Mouse (Mus musculus) c-Kit-negative CD71-positive TER-119-positive erythroid progenitor cells, embryonic 14.5 days (primary cell): Measurements from ENCODE around the gene Slc24a3.

ENCODE experiments used
- DNase-seq: peaks from one replicate; pipeline ENCODE4 v3.0.0-alpha.2; 2013; ENCODE audit warnings: low read depth, low spot score

Slc24a3 gene

DNA sequence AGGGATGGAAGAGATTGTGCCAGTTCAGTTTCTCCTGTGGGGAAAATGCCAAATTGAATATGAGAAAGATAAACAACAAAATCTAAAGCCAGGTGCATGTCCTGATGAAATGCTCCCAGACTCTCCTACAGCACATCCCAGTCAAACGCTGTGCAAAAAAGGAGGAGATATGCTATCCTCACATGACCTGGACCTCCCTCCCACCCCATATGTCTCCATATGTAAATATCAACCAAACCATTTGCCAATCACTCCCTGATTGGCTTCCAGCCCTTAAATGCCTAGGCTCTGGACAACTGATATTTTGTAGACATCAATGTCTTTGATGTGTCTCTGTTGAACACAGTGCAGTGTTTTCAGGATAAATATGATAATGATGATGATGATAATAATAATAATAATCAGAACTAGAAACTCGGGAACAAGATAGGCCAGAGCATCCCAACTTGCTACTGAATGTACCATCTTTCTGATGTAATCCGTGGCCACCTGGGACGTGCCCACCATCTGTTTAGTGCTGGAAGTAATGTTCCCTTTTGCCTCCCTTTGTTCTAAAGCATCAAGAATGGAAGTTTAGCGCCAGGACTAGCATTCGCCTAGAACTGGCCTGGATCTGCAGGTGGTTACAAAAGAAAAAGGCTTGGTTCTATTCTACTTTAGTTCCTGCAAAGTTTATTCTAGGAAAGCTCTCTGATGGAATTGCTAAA, 190.8 kb downstream of the Slc24a3 start:
- DNase-seq = no peak

DNA sequence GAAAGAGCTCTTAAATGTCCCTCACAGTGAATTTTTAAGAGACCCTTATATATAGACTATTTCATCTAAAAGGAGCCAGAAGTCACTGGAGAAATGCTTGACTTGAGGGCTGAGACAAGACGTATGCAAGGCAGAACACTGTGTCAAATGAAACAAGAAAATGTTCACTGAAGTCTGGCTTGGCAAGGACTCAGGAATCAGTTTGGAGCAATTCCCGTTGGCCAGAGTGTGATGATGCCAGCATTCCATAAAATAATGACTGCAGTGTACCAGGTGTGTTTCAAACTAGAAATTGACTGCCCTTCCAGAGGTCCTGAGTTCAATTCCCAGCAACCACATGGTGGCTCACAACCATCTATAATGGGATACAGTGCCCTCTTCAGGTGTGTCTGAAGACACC, 196.1 kb downstream of the Slc24a3 start:
- no peak for DNase-seq

DNA sequence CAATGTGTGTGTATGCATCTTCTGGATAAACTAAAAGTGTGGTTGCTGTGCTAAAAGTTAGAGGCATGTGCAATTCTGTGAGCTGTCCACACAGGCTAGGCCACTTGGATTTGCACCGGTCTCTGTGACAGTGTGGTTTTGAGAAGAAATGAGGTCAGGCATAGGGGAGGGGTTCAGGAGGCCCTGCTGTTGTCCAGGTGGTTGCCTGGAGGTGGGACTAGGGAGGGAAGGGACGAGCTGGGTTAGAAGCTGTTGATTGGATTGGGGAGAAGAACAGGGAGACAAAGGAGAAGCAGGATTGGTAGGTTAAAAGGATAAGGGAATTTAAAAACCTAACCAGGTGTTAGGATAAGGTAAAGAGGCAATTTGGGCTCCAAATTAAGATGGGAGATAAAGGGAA, 201.1 kb downstream of the Slc24a3 start:
- DNase-seq = no peak

DNA sequence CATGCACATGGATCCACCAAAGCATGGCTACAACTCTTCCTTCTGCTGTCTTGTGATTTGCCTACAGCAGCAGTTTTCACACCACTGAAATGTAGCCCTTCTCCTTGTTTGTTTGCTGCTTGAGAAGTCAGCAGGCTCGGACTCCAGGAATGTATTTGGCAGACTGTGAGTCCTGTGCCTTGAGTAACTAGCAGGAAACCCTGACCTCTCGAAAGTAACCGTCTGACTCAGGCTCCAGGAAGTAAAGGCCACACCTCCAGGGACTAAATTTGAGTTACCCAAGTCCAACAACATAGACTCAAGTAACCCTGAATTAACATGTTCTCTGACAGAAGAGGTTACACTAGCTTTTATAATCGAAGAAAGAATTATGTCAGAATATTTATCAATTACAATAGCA, 203.2 kb downstream of the Slc24a3 start:
- DNase-seq = no peak

DNA sequence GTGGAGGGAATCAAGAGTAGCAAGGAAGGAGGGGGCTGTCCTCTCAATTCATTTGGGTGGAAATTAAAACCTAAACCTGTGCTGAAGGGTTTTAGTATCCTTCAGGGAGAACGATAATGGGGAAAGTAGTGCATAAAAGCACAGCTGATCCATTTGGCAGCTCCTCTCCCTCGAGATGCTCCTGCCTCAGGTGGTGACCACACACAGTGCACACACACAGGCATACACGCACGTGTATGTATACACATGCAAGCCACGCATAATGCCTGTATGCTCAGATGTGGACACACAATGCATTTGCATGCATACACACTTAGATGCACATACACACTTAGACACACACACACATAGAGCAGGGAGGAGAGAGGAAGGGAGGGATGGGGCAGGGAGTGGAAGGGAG, 206.2 kb downstream of the Slc24a3 start:
- no peak for DNase-seq

DNA sequence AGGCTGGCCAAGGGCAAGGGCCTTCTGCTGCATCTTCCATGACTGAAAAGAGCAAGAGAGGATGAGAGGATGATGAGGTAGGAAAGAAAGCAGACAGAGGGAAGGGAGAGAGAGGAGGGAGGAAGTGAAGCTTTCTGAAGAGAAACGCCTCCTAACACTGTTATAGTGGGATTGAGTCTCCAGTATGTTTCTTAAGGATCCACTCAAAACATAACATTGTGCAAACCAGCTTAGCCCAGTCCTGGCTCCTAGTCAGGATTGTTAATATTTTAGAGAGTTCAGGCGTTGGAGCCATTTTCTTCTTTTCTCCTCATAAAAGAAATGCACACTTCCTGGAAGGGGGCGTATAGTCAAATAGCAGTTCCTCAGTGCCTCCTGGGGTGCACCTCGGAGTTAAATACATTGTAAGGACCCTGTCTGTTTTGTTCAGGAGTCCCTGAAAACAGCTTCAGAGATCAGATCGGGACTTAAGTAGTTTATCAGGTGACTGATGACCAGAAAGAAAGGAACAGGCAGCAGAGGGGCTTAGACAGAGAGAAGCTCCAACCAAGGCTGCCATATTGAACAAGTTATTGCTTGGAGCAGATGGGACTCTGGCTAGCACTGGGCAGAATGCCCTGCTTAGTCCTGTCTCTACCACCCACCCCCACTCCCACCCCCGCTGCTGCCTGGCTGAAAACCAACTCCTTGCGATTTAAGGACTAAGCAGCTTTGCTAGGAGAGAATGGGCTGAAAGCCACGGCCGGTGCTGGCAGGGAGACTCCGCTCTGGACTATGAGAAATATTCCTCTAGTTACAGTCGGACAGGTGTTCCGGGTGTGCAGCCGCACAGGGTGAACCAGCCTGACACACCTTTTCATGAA, 215.6 kb downstream of the Slc24a3 start:
- no peak for DNase-seq

DNA sequence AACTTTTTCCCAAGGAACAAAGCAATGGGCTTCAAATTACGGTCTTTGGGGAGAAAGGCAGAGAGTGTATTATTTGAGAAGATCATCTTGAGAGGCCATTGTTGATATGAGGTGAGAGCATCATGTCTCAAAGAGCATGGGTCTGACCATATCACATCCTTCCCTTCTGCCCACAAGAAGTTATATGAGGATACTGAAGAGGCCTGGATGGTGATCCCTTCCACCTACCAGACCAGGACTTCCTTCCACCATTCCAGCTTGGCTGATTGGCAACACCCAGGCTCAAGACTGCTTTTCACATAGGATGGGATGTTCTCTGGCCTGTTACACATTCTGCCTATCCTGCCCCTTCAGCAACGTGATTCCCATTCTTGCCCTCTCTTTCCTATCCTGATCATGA, 216.7 kb downstream of the Slc24a3 start:
- DNase-seq = no peak

DNA sequence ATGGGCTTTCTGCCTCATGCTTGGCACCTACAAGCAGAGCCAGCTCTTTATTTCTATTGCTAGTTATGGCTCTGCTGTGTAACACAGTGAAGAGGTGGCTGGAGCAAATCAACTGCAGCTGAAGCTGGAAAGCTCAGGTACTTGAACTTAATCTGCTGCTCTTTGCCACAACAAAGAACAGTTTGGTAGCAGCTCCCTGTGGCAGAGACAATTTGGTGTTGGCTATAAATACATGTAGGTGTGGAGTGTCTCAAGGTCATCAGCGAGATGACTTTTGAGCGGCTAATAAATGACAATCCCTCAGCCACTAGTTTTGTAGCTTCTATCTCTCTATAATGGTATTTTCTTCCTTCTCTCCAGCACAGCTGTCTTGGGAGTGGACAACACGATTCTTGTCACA, 217.7 kb downstream of the Slc24a3 start:
- no peak for DNase-seq

DNA sequence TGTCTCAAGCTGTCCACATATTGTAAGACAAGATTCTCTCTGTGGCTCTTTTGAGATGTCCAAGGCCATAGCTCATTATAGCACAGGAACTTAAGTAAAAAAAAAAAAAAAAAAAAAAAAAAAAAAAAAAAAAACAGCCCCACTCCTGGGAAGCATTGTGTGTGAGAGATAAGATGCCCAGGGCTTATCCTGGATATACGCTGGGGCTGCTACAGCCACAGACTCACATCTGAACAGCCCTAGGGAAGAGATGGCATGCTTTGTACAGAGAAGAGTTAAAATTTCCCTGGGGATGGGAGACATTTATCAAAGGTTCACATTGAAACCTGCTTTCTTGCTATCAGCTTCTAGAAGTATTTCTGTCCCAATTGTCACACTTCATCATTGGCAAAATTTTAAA, 218.2 kb downstream of the Slc24a3 start:
- DNase-seq = no peak

DNA sequence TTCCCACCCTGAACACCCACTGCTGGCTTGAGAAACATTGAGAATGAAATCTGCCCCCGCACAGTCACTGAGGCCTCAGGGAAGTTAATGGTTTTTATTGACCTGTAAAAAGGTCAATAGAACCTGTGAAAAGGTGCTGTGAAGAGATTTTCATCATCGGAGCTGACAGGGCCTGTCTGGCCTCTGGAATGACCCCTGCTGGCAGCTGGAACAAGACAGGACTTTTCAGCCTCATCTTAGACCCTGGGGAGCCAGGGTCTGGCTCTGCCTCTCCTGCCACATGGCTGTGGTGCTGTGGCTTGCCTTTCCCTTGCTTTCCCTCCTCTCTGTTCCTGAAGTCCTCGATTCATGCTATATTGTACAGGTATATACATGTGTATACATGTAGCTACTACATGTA, 228.2 kb downstream of the Slc24a3 start:
- no peak for DNase-seq

DNA sequence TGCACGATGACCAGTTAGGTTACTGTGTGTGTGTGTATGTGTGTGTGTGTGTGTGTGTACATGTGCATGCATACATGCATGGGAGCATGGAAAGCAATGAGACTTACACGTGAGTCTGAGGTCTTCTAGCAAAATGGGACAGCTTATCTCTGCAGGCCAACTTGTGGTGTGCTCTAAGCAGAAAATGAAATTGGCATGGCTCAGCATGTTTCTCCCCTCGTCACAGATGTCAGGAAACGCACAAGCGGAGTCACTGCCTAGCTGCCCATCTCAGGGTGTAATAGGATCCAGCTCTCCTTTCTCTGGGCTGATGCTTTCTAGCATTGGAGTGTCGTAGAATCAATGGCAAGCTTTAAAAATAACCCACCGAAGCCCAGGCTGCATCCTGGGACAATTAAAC, 229.0 kb downstream of the Slc24a3 start:
- DNase-seq = no peak

DNA sequence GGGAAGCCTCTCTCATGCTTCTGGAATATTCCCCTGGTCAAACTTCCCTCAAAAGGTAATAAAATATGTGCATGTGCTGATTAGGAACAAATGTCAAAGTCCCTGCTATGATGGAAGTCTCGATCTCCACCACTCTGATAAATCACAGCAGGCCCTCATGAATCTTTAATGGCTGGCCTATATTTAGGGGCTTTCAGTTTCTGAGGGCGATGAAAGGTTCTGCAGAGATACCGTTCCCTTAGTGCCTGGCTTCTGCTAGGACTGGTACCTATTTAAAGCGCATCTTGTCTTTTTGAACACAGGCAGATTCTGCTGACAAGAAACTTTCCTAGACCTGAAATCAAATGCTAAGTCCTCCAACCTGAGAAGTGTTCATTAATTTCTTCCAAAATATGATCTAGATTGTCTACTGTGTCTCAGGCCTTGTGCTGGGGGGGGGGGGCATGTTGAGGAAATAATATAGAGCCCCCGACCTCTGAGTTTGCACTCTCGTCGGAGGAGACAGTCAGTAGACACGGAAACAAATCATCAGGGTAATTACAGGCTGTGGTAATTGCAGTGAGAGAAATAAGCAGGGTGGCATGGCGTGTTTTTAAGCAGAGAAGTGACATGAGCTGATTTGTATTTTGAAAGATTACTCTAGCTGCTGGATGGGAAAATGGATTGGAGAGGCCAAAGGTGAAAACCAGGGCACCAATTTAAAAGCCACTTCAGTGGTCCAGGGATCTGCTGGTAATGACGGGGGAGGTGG, 230.1 kb downstream of the Slc24a3 start:
- DNase-seq = no peak

DNA sequence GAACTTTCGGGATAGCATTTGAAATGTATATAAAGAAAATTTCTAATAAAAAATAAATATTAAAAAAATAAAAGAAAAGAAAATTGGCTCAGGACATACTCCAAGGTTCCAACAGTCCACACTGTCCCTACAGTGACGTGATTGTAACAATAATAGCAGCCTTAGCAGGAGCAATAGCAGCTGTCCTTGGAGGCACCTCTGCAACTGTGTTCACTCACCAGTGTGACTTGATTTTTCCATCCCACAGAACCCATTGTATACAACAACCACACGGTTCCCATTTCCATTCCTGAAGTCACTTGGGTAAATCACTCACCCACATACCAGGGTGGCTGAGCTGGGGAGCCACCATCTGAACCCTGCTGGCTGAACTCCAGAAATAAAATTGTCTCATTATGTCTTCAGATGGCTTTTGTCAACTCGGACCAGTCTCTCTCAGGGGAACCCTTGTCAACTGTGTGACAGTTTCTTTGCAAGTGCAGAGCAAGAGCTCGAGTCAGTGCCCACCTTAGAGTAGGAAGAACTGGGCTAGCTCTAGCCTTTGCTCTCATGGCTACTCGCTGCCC, 233.8 kb downstream of the Slc24a3 start:
- DNase-seq = no peak

DNA sequence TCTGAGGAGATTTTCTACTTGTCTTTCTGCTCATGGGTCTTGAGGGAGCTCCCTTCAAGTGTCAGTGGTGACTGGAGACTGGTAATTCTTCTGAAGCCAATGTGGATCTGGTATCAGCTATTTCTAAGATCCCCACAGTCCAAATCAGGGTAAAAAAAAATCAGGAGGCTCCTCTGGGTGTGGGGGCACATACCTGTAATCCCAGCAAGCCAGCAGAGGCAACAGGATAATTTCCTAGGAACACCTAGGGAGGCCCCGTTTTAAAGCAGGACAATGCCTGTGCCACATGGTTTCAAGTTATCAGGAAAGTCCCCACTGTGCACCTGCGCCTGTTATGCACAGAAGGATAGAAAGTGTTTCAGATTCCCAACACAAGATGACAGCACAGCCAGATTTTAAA, 234.4 kb downstream of the Slc24a3 start:
- DNase-seq = no peak

DNA sequence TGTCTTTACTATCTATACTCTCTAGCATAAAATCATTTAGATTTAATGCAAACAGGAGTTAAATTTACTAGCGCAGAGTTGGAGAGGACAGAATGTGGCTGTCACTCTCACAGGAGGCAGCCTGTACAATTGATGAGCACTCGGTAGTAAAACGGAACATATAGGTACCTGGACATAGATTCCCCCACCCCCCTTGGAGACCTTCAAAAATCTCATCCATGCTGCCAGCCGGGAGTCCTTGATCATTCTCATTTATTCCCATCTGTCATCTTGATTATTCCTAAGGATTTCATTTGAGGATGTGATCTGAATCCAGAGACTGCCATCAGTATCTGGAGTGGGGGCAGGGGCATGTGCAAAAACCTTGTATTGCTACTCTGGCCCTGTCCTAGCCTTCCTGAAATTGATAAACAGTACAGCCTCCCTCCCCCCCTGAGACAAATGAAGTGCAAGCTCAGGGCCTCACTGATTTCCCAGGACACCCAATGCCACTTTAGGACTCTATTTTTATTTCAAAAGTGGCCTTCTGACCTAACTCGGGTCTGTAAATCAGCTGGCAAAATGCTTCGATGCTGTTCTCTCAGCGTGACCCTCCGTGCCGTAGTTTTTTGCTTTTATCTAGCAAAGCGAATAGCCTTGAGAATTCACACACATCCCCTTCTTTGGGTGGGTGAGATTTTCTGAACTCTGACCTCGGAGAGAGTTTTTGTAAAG, 237.4 kb downstream of the Slc24a3 start:
- no peak for DNase-seq

DNA sequence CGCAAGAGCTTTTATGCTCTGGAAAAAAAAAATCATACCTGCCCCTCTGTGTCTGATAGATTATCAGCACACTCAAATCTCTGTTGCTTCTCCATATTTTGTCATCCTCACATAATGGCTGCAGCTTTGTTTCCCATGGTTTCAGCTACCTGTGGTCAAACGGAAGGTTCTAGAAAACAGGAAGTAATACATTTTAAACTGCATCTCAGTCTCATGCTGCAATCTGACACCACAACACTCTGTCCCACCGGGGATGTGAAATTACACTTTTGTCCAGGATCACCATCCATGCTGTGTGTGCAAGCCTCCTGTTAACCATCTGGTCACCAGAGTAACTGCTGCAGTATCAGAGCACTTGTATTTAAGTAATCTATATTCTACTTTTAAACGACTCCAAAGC, 238.2 kb downstream of the Slc24a3 start:
- DNase-seq = no peak

DNA sequence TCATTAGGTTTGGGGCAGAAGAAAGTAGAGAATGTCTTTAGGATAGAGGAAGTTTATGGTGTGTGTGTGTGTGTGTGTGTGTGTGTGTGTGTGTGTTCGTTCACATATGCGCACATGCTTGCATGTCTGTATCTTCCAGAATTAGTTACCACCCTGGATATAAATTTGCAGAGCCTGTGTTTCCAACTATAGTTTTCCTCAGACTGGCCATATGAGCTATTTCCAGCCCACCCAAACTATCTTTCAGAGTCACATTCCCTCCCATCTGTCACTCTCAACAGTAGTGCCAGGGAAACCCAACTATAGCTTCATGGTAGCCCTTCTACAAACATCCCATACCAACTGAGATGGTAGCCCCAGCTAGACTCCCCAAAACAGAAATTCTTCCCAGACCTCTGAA, 250.2 kb downstream of the Slc24a3 start:
- DNase-seq = no peak

DNA sequence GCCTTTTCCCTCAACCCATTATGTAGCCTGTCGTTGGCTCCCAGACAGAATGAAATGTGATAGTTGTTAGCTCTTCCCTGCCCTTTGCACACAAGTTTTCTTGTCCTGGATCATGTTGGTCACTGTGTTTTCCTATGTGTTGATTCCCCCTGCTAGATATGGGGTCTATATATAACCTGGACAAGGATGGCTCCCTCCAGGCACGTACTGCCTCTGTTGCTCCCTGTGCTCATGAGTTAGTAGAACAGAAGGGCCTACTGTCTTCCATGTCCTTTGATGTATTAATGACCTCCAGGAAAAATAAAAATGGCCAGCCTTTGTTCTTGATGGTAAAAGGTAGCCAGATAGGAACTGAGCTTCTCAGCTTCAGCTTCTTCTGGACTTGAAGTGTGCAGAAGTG, 251.5 kb downstream of the Slc24a3 start:
- no peak for DNase-seq

DNA sequence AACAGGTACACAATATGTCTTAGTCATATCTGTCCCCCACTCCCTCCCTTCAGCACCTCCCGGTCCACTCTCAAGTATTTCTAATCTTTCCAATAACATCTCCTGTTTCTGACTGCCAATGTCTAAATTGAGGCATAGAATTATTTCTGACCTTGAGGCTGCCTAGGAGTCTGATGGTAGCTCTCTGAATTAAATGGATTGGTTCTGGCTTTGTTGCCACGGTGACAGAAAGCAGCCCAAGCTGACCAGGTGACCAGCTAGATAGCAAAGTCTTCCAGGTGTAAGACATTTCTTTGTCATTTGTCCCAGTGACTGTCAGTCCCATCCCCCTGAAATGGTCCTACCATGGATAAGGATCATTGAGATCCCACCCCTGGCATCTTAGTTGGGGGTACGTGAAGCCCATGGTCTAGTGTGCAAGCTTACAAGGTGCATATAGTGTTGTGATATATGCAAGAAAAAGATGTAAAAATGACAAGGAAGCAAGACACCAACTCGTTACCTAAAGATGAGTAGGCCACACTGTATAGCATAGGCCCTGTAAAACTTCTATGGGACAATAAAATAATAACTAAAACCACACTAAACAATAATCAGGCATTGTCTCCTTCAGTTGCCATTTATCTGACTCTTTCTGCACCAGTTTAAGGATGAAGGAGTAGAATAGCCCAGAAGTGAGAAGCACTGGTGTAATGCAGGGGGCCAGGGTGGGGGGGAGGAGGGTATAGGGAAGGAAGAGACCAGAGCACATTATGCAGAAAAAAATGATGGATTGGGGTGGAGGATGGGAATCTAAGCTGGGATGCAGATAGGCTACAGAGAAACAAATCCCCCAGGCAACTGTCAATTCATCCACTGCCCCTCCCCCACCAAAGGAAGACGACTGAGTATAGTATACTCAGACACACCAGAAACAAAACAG, 253.7 kb downstream of the Slc24a3 start:
- DNase-seq = no peak

DNA sequence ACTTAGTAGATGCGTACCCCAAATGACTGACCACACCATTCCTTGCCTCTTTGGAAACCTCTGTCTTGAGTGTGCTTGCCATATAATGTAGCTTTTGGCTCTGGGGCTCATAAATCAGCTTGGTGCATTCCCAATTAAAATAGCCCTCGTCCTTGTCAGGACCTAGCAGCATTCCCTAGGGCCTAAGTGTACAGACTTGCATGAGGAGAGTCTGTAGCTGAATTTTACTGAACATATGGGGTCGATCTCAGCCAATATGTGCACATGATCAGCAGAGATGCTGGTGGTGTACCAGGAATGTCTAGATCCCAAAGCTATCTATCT, 254.3 kb downstream of the Slc24a3 start:
- DNase-seq = no peak

DNA sequence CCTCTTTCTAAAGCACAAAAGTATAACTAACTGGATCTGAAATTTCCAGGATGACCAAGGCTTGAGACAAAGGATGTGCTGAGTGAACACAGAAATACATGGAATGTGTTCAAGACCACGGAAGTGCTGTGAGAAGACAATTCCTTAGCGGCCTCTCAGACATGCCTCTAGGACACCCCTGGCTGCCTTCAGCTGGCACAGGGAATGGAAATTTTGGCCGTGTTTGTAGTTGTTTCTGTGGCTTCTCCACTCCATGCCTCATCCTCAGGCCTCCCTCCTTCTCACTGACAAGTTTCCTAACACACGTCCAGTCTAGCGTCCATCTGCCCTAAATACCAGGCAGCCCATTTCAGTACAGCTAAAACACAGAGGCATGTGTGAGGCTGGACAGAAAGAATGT, 262.4 kb downstream of the Slc24a3 start:
- DNase-seq = no peak
